Mouse (Mus musculus) common myeloid progenitor, adult 5-6 weeks (primary cell): ENCODE measurements around the gene Il23r. TPM values are rescaled to one million over a fixed set of nuclear protein-coding genes. Genes with fewer than 3 reads are reported as not detected.

ENCODE experiments used
- ATAC-seq: replicated peaks from 2 replicates; pipeline ENCODE4 v1.8.0; 2016; ENCODE audit warnings: low read depth, mild to moderate bottlenecking, moderate TSS enrichment, inconsistent platforms; ENCODE audit not compliant: poor library complexity, severe bottlenecking
- total RNA-seq: library from RNA; stranded (forward); fragments of 200-1000, 187-1606 nt; gene quantifications from 2 replicates; pipeline ENCODE4 v1.2.3, GENCODE M21; 2017

The Il23r gene
- total RNA-seq, 1 experiment from 2014 or later: not detected

DNA sequence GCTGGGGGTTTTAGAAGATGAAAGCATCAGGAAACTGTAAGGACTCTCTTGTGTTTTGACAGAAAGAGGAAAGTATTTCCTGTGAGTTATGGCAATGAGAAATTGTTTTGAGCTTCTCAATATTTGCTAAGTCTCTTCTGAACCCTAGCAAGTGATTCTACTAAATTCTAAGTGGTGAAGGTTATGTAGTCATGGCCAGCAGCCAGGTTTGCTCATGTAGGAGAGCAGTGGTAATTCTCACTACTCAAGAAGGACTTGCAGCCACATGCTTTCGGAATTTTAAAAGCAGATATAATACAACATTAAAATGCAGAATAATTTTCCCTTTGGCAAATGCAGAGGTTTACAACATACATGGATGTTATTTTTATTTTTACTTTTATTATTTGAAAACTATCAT lies 55.9 kb downstream of the Il23r start:
- no peak for ATAC-seq

DNA sequence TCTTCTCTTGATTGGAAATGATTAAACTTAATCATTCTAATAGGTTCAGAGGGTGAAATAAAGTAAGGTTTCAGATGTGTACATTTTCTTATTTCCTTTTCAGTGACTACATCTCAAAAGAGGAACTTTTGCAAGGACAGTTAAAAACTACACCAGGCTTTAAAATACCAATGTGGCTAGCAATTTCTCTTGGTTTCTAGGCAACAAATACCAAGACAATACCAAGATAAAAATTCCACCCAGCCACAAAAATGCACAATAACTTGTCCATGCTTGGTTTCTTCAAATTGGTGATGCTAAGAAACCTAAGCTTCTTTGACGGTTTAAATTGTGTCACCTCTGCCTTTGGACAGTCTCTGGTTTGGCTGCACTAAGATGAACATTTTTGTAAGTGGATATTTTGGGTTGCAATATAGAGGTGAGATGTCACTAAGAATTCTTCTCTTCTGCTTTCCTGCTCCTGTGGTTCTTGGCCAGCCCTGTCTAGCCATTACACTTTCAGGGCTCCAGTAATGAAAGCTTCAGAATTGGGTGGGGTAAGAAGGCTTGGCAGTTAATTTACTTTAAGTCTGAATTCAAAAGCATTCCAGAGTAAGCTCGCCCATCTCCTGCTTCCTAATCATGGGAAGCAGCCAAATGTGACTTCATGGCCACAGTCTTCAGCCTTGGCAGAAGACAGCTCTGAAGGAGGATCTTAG lies 56.8 kb downstream of the Il23r start:
- peak; percentile 63 for ATAC-seq

DNA sequence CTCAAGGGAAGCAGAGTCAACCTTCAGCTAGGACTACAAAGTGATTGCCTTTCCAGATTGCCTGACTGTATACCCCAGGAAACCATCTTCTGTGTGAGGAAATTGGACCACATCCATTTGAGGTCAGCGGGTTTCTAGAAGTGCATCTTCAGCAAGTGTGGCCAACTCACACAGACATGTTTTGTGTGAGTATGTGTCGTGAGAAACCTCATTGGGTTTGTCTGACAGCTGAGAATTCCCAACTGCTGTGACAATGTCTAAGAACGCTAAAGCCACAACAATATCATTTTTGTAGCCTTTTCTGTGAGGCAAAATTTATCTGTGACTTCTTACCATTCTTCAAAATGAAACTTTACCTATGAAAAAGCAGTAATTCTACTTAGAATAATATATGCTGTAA lies 59.8 kb downstream of the Il23r start:
- no peak for ATAC-seq

DNA sequence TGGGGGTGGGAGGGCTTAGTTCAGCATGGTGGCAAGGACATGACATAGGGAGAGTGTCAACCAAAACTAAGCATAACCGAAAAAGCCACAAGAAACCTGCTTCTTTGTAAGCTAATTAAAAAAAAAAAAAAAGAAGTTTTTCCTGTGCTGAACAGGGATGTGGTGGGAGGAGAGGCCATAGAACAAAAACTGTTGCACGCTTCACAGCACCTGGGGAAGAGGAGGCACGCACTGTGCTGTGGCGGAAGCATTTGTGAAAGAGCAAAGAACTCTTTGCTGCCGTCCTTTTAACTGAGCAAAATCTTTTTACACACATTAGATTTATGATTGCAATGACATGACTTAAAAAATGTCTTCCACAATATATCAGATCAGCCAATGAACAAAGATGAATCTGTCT lies 69.9 kb downstream of the Il23r start:
- ATAC-seq: no peak

DNA sequence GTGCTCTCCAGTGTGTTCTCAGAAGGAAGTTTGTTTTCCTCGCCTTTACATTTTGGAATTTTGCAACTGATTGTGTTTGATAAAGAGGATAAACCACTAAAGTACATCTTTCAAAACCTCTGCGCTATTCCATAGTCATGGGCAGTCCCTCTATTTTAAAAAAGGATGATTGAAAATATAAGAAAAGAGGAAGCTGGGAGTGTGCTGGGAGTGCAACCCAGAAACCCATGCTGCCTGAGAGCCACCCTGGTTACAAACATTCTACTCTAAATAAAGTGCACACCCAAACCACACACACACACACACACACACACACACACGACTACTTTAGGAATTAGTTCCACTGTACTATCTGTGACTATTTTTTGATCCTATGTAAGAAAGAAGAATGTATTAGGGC lies 75.1 kb downstream of the Il23r start:
- peak; percentile 50; the same call in 1 of the 2 replicates for ATAC-seq

DNA sequence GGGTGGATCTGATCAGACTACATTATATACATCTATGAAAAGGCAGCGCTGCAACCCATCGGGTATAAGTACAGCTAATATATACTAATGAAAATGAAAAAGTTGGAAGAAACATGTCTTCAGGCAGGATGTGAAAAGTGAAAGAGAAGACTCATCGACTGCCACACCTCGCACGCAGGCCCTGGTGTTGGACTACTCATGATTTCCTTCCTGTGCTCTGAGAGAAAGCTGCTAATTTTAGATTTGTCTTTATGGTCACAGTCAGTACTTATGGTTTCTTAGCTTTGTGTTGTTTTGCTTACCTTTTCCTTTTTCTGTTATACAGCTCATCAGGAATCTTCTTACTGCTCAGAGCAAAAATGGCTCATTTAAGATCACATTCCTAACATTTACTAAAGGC lies 76.4 kb downstream of the Il23r start:
- ATAC-seq: peak; percentile 61

DNA sequence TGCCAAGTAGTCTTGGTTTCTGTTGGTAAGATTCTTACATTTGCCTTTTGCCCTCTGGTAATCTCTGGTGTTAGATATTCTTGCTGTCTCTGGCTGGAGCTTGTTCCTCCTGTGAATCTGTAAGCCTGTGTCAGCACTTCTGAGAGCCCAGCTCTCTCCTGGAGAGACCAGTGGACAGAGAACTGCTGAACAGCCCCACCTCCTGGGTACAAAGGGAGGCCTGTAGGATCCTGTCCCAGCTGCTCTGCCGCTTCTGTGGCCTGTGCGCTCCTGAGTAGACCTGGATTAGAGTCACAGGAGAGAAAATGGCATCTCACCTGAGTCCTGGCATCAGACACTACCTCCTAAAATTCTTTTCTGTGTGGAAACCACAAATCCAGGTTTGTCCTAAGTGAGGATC lies 78.3 kb downstream of the Il23r start:
- ATAC-seq: no peak

DNA sequence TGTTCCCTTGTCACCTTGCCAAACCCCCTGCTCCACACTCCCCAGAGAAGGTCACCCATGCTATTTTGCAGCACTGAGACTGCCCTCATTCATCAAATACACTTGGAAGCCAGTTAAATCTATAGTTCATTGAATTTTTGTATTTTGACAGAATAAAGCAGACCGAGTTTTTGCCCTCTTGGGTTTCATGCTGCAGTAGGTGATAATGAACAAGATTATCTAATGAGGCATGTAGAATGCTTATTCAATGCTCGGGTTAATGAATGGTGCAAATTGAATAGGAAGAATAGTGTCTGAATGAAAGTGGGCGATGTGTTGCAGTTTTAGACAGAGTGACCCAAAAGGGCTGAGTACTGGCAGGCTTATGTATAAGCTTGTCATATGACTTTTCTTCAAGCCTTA lies 86.4 kb downstream of the Il23r start:
- no peak for ATAC-seq

DNA sequence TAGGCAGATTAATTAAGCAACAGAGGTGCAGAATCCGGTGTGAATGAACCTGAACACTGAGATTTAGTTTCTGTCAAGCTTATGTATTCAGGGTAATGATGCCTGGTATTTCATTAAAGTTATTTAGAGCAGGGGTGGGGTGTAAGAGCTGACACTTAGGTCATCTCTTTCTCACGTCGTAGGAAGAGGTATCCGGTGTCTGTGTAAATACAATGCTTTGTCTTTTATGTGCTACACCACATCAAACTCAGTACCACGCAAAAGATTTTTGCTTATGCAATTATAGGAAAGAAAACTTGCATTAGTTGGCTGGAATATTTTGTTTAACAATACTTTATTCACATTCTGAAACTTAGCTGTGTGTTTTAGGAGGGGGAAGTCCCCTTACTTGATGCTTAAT lies 92.1 kb downstream of the Il23r start:
- no peak for ATAC-seq

DNA sequence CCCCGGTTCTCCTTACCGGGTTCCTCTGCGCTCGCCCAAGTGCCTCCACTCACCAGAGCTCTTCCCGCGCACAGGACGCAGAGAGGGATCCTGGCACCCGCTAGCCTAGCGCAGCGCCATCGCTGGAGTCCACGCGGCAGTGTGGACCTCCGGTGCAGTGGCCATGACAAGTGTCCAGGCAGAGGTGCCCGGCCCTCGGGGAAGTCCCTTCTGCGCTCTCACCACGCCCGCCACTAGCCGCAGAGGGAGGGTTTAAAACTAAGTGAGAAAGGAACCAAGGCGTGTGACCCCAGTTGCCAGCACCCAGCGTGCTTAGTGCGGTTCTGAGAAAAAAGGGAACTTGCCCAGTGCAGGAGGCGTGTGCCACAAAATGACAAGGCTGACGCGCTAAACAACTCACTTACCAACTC lies 115.7 kb downstream of the Il23r start, which contains the start of gene Il12rb2:
Gene Il12rb2 (minus strand): TSS at position 207 of the 410 bp plus-strand sequence.
- peak; percentile 96 for ATAC-seq

Other genes with a start within 250 kb of the Il23r start
- gene Il12rb2, start 115.7 kb downstream of the Il23r start, total RNA-seq: 5.2 and 5.3 TPM in 2 replicates
- 16.6 and 17.1 TPM in 2 replicates for gene Tacstd2, start 43.9 kb upstream of the Il23r start, total RNA-seq